Mouse (Mus musculus): ENCODE results near the gene Vangl1. TPM values are rescaled to one million over a fixed set of nuclear protein-coding genes. Genes with fewer than 3 reads are reported as not detected.

Gene Vangl1
- not detected for polyA plus RNA-seq (2017; shearing (Covaris generic))

DNA sequence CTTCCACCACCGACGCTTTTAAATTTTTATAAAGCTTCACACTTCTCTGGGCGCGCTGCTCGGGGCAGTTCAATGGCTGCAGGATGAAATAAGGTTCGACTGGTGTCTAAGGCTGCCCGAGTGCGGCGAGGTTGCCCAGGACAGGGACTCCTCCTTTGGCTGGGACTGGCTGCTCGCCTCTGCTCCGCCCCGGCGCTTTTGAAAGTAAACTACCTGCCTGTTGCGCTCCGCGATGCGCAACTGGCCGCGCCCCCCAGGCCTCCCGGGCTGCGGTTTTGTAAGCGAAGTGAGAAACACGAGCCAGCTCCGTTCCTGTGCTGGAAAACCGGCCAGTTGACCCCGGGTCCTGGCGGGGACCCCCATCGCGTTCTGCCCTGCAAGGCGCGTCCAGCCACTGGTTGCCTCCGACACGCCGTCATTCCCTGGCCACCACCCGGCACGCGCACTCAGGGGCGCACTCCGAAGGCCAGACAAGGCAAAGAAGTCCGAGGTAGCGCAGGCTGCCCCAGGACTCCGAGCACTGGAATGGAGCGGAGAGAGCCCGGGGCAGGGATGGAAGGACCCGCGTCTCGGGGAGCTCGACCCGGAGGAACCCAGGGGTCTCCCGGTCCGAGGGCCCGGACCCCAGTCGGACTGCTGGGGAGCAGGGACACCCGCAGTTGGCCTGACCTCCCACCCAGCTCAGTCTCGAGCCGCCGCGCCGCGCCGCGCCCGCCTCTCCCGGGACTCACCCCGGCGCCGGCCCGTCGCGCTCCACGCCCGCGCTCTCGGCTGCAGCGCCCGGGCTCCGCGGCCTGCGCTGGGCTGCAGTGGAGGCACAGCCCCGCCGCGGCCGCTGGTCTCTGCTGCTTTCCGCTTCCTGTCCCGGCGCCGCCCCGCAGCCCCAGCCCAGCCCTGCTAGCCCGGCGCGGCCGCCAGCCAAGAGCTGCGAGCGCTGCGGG, at the start of gene Vangl1:
TSS of gene Vangl1 (minus strand) at position 913 of the 941 bp plus-strand sequence.

Other genes starting within 250 kb of the Vangl1 start
- gene Nhlh2, start 194.6 kb downstream of the Vangl1 start, polyA plus RNA-seq (2017; shearing (Covaris generic)): not detected
- gene Casq2, start 118.3 kb downstream of the Vangl1 start, polyA plus RNA-seq (2017; shearing (Covaris generic)): not detected

Data from CD4-positive, CD25-positive, alpha-beta regulatory T cell, adult 9 weeks (primary cell).